Mouse (Mus musculus) ES-Bruce4 (cell line): Measurements from ENCODE around the gene Scn4a.

Experiments
- CTCF ChIP-seq: IDR thresholded peaks from one replicate; pipeline ENCODE4 v1.8.1; 2011; ENCODE audit warnings: low read depth, low read length
- POLR2A ChIP-seq: IDR thresholded peaks from one replicate; pipeline ENCODE4 v1.8.1; 2011; ENCODE audit warnings: low read length; ENCODE audit not compliant: insufficient read depth

DNA sequence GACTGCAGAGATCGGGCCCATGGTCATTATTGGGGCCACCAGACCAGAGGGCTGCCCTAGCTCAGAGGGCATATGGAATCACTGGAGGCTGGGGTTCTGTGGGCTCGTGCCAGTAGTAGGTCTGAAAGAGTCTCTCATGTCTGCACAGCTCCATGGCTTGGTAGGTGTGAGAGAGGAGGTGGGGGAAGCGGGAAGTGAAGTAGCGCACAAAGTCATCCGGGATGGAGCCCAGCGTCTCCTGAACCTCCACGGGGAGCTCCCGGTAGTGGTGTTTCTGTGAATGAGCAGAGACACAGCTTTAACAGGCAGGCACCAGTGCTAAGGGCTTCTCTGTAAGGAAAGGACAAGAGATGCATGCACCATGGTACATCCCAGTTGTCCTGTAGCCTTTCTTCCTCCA lies 45.4 kb upstream of the Scn4a start:
- no peak for TF ChIP-seq CTCF
- no peak for TF ChIP-seq POLR2A
